23 mouse cellular contexts compared by ENCODE assay signal in the genomic region with DNA sequence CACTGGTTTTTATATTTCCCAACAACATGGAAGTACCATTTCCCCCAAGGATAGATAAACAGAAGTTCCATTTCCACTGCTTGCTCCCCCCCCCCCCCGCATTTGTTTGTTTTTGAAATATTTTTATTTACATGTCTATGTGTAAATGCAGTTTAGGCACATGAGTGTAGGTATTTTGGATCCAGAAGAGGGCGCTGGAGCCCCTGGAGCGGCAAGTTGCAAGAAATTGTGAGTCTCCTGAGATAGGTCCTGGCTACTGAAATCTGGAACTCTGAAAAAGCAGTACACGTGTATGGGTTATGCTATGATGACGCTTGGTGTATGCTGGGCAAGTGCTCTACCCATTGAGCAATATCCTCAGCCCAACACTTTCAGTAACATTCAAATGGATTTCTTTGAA. TPM values are rescaled to one million over a fixed set of nuclear protein-coding genes. Genes with fewer than 3 reads are reported as not detected.
DNase-seq lines count a peak whose midpoint lies in the region; ATAC-seq and TF ChIP-seq lines count a peak whose summit lies in the region.
"Had no signal": no experiment of that assay in that cellular context is flagged by ENCODE, and none has a peak within 500 bp of the region (broad histone marks: within the 10 kb centered on the region; RNA-seq: fewer than 3 reads in every experiment).

No protein-coding gene starts in this region.

- no peak overlapping the region for H3K27ac ChIP-seq in gastrocnemius, adult 2 months
- H3K27ac ChIP-seq in liver, adult 2 months (replicated peaks; ENCODE audit: insufficient read depth, low read depth, low read length): no peak overlapping the region
- no peak overlapping the region for H3K27ac ChIP-seq in liver, embryonic 12.5 days
- H3K27ac ChIP-seq in bone marrow, adult 2 months (ENCODE audit: control insufficient read depth, insufficient read depth, low read depth, low read length, poor library complexity): no peak overlapping the region
- H3K27ac ChIP-seq: hindbrain, embryonic 10.5 days had no signal

- no peaks in the 10 kb centered on the region for H3K4me1 ChIP-seq in liver, adult 2 months (ENCODE audit: control insufficient read depth, insufficient read depth, low read length)
- no peaks in the 10 kb centered on the region for H3K4me1 ChIP-seq in liver, embryonic 12.5 days
- no peaks in the 10 kb centered on the region for H3K4me1 ChIP-seq in bone marrow, adult 2 months (ENCODE audit: control insufficient read depth, insufficient read depth, low read length)
- H3K4me1 ChIP-seq: heart, embryonic 12.5 days had no signal

- peak; percentile 56 for TF ChIP-seq CTCF in gastrocnemius, adult 2 months (IDR thresholded peaks at IDR 0.05)
- peak; percentile 19; the same call in 1 of the 2 replicates for TF ChIP-seq CTCF in liver, adult 2 months (IDR thresholded peaks at IDR 0.05; ENCODE audit: low read depth, low read length)
- peak; percentile 18; the same call in 1 of the 2 replicates for TF ChIP-seq CTCF in bone marrow, adult 2 months (IDR thresholded peaks at IDR 0.05; ENCODE audit: control insufficient read depth, insufficient read depth, low read length)

- no peak for TF ChIP-seq POLR2A in liver, adult 2 months (IDR thresholded peaks at IDR 0.05; ENCODE audit: extremely low read depth, insufficient read depth, low read length)
- TF ChIP-seq POLR2A in bone marrow, adult 2 months (IDR thresholded peaks at IDR 0.05; ENCODE audit: borderline replicate concordance, control insufficient read depth, low read depth, low read length): no peak

- no peak overlapping the region for H3K4me2 ChIP-seq in liver, embryonic 12.5 days
- H3K4me2 ChIP-seq: heart, embryonic 12.5 days; midbrain, embryonic 11.5 days had no signal

- WGBS in liver, adult 2 months: 57% methylated on average over 5 of the region's 5 CpGs
- WGBS in liver, embryonic 12.5 days (ENCODE audit: insufficient replicate concordance): 36% methylated on average over 5 of the region's 5 CpGs
- 46% methylated on average over 5 of the region's 5 CpGs for WGBS in bone marrow, adult 2 months

- no peak for DNase-seq in gastrocnemius, adult 2 months
- no peak for DNase-seq in gastrocnemius, adult 18-20 months (ENCODE audit: low spot score)
- DNase-seq in liver, adult 2 months (ENCODE audit: extremely low read depth, low read depth, low spot score): no peak
- peak; percentile 75 for DNase-seq in 416B (ENCODE audit: low read depth)
- no peak for DNase-seq in spleen, postnatal 36 days (ENCODE audit: low spot score in 2 of 2)
- DNase-seq: cerebellum, adult 11 months; cerebellum, postnatal 36 days; kidney, adult 18-20 months; right cerebral cortex, adult 18-20 months had no signal

- H3K4me3 ChIP-seq in gastrocnemius, adult 2 months: no peak overlapping the region
- no peak overlapping the region for H3K4me3 ChIP-seq in liver, adult 2 months (ENCODE audit: insufficient read depth, low read depth, low read length)
- H3K4me3 ChIP-seq in liver, embryonic 12.5 days: no peak overlapping the region
- no peak overlapping the region for H3K4me3 ChIP-seq in bone marrow, adult 2 months (replicated peaks; ENCODE audit: control insufficient read depth, low read depth, low read length)
- H3K4me3 ChIP-seq: heart, embryonic 12.5 days; hindbrain, embryonic 10.5 days; myocyte had no signal

- ATAC-seq in liver, embryonic 12.5 days: no peak
- ATAC-seq in inflammation-experienced regulatory T-cells, adult 6 months: no peak
- ATAC-seq: Patski had no signal

- H3K9me3 ChIP-seq in liver, embryonic 12.5 days (replicated peaks): no peaks in the 10 kb centered on the region

- H3K36me3 ChIP-seq in liver, adult 2 months (ENCODE audit: control insufficient read depth, insufficient read depth, low read length): no peaks in the 10 kb centered on the region
- no peaks in the 10 kb centered on the region for H3K36me3 ChIP-seq in liver, embryonic 12.5 days

- intact Hi-C loops in gastrocnemius, adult 2 months (cut with DNase I): loop anchor here (2.0 kb wide), 1 partner anchor 34 kb away; a partner anchor contains a TSS

- H3K79me2 ChIP-seq in liver, adult 2 months (ENCODE audit: control insufficient read depth, insufficient read depth, low read length): no peaks in the 10 kb centered on the region

- H3K27me3 ChIP-seq in liver, adult 2 months (ENCODE audit: control insufficient read depth, insufficient read depth, low read length): 0 out of 2 replicates have a peak, but pooled peaks cover 2% of the 10 kb centered on the region
- no peaks in the 10 kb centered on the region for H3K27me3 ChIP-seq in liver, embryonic 12.5 days (replicated peaks)
- H3K27me3 ChIP-seq: heart, embryonic 12.5 days; Patski had no signal

- H3K9ac ChIP-seq in liver, adult 2 months (ENCODE audit: low read depth, low read length): no peak overlapping the region
- no peak overlapping the region for H3K9ac ChIP-seq in liver, embryonic 12.5 days
- H3K9ac ChIP-seq: heart, embryonic 12.5 days had no signal

RNA-seq across cellular contexts. Expression of a gene that starts 33.8 kb away (rescaled TPM):
- 10 to 100 TPM; 19.6 to 22.9 TPM for total RNA-seq in gastrocnemius, adult 2 months (2021)
- 10 to 100 TPM; 17.3 TPM for total RNA-seq in gastrocnemius, adult 18-20 months (2021)
- total RNA-seq in liver, adult 2 months (2014; rRNA removed): 3.2 and 6.5 TPM in 2 replicates
- 2.2 and 3.1 TPM in 2 replicates for polyA plus RNA-seq in liver, adult 2 months (2012; rRNA removed)
- polyA plus RNA-seq in liver, embryonic 12.5 days (2016; fragmentation: Nextera tagmentation; extraction: Ambion mirVana): 8.0 and 8.1 TPM in 2 replicates
- 7.8 and 14.5 TPM in 2 replicates for polyA plus RNA-seq in bone marrow, adult 2 months (2011; ENCODE audit: insufficient read depth, insufficient read length, low replicate concordance, missing spikeins)
- polyA plus RNA-seq in inflammation-experienced regulatory T-cells, adult 6 months (2017; shearing (Covaris generic)): 10 to 100 TPM in 1 of 3 experiments, 1 to 10 TPM in 2; 5.2 to 45.4 (median 6.7) TPM

RNA-seq across cellular contexts. Expression of a gene that starts 52.3 kb away (rescaled TPM):
- not detected for total RNA-seq in gastrocnemius, adult 2 months (2021)
- not detected for total RNA-seq in gastrocnemius, adult 18-20 months (2021)
- total RNA-seq in liver, adult 2 months (2014; rRNA removed): not detected in 2 replicates
- not detected in 2 replicates for polyA plus RNA-seq in liver, adult 2 months (2012; rRNA removed)
- not detected in 2 replicates for polyA plus RNA-seq in liver, embryonic 12.5 days (2016; fragmentation: Nextera tagmentation; extraction: Ambion mirVana)
- not detected in 2 replicates for polyA plus RNA-seq in bone marrow, adult 2 months (2011; ENCODE audit: insufficient read depth, insufficient read length, low replicate concordance, missing spikeins)
- not detected for polyA plus RNA-seq in inflammation-experienced regulatory T-cells, adult 6 months (2017; shearing (Covaris generic))
- total RNA-seq: gastrocnemius, postnatal 4 days; neutrophil, adult 5-6 weeks had no signal
- polyA plus RNA-seq: embryonic facial prominence, embryonic 11.5 days; frontal cortex, adult 2 months; heart, embryonic 12.5 days; hindbrain, embryonic 10.5 days; limb, embryonic 11.5 days; lung, embryonic 16.5 days; midbrain, embryonic 11.5 days; myocyte; Patski had no signal
